Mouse (Mus musculus) neutrophil, adult 5-6 weeks (primary cell): ENCODE measurements around the gene Dusp12. TPM values are rescaled to one million over a fixed set of nuclear protein-coding genes. Genes with fewer than 3 reads are reported as not detected.

Experiments
- ATAC-seq: fragments of 151-379, 151-347 bp; 2 replicates; pipeline ENCODE4 v1.8.0; 2017; ENCODE audit warnings: mild to moderate bottlenecking, moderate TSS enrichment; ENCODE audit not compliant: insufficient number of reproducible peaks, poor library complexity, low FRiP score, severe bottlenecking; ENCODE audit errors: extremely low read depth
- total RNA-seq: library from RNA; stranded (forward); fragments of 200-1000 nt; gene quantifications from 2 replicates; pipeline ENCODE4 v1.2.3, GENCODE M21; 2017

Dusp12 gene
- total RNA-seq, 1 experiment from 2014 or later, result 8.8 TPM

- ATAC-seq, result peak; percentile 69
Observed at GRCm38 (mm10) chr1:170901536-170902238, 16.3 kb upstream of the Dusp12 start.

DNA sequence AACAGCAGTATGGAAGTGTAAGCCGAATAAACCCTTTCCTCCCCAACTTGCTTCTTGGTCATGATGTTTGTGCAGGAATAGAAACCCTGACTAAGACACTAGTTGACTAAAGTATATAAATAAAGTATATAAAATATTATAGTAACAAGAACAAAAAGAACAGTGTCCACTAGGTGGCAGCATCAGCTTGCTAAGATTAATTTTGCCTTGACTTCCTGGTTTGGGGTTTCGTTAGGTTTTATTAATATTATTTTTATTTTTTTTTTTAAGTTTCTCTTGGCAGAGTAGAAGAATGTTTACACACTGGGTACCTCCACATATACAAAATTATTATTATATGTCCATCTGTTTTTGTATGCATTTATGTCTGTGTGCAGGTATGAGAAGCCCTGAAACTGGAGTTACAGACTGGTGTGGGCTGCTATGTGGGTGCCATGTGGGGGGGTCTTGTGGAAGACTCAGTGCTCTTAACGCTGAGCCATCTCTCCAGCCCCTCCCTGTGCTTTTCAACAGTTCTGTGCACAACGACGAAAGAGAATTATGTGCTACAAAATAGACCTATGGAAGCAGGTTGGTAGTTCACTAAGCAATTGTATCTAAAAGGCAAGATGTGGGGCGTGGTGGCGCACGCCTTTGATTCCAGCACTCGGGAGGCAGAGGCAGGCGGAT, 15.6 kb upstream of the Dusp12 start:
- 0 out of 2 replicates have a peak, but pooled peaks have one; percentile 36 for ATAC-seq

DNA sequence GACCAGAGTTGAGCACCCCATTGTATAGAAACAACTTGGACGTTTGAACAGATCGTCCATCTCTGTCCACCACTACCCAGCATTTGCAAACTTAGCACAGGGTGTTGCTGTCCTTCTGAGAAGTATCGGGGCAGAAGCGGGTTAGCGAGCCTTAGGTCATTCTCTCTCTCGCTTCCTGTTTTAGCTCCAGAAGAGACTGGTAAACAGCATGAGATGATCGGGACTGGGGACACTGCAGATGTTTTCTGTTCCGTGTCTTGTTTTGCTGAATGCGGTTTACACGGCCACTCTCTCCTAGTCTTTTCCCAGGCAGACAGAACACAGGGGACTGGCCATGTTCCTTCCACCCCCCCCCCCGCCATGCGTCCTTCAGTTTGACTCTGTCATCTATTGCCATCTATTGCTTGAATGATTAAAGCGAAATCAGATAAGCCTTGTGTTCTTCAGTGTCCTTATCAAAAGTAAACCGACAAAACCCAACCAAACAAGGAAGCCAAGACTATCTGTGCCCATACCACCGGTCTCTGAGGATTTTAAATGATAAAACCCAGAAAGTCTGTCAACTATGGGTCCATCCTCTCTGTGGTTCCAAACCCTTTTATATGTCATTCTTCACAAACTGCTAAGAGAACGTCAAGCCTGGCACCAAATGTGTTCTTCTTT, 13.2 kb upstream of the Dusp12 start:
- no peak for ATAC-seq

DNA sequence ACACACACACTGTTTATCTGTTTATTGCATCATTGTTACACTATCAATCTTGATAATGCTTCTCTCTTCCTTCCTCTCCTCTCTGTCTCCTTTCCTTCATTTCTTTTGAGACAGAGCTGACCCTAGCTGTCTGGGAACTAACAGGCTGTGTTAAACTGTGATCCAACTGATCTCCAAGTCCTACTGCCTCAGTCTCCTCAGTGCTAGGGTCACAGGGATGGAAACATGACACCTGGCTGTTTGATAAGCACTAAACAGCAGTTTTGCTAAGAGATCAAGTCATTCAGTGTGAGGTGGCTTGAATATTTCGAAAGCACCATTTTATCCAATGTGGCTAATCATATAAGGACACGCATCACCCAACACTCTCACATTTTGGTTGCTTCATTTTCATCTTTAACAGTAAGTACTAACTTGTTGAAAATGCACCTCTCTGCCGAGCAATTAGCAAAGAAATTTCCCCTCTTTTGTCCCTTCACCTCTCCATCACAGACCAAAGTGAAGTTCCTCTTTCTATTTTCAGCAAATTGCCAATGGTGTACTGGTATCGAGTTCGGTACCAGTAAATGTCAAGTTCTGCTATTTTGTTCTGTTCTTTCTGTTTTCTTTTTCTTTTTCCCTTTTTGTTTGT, 11.4 kb upstream of the Dusp12 start:
- no peak for ATAC-seq

DNA sequence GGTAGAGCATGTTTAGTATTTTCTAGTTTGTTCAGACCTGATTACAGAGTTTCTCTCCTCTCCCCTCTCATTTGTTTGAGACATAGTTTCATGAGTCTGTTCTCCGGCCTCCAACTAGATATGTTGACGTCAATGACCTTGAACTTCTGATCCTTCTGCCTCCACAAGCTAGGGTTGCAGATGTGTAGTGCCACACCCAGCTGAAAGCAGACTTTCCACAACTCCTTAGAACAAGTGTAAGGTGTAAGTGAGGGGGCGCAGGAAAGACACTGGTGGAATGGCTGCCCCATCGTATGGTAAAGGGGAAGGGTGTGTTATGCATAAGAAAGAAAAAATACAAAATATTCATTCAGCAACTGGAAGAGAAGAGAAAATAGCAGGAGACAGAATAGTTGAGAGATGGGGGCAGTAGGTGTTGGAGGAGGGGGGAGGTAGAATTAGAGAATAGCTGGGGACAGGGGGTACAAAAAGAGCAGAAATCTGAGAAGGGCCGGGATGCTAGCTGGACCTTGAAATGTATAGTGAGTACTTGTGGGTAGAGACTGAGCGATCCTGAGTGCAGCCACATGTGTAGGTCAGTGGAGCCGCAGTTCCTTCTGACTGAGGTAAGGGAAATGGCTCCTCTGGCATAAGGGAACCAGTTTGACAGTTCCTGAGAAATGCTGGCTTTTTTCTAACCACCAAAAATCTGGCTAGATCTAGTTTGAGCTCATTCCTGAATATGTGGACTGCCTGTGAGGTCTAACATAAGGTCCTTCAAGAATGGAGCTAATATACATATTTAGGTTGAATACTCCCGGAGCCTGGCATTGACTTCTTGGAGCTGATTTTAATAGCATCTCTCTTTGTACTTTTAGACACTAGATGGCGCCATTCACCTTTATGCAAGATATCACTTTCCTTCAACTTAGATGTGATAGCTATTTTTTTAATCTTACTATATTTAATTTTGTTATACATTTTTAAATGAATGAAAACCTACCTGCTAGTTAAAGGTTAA, 9.6 kb upstream of the Dusp12 start:
- peak; percentile 66; the same call in 1 of the 2 replicates for ATAC-seq

DNA sequence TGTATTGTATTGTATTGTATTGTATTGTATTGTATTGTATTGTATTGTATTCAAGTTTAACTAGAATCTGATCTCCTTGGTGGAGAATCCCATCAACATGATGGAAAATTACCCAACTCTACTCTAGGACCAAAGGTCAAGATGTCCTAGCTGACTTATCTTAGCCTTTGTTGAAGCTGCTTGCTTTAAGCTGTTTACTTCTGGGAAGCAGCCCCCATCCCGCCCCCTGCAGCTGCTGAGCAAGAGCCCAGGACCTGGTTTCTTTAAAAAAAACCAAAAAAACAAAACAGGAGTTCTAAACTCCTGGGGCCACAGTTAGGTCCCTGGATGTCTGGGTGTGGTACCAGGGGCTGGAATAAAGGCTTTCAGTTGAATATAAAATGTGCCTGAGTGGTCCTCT, 6.9 kb upstream of the Dusp12 start:
- no peak for ATAC-seq

GRCm38 (mm10) chr1:170891646-170892045, 6.3 kb upstream of the Dusp12 start:
- no peak for ATAC-seq

DNA sequence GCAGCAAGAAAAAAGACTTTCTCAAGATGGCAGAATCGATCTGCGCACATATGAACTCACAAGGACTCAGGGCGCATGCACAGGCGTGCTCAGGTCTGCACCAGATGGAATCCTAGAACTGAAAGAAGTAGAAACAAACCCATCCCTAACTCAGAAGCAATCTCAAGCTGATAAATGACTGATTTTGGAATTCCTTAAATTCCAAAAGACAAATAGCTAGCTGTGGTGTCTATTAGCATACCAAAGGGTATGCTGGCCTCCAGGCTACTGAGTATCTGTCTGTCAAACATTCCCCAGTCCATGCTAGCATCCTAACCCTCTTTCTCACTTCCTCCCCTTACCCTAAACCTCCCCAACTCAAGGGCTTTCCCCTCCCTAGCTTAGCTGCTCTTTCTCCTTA, 4.0 kb upstream of the Dusp12 start:
- ATAC-seq, result no peak

- ATAC-seq, result no peak
Observed at GRCm38 (mm10) chr1:170886044-170886458, 711 bp upstream of the Dusp12 start.

- ATAC-seq, result no peak
Observed at GRCm38 (mm10) chr1:170884390-170884789, 950 bp downstream of the Dusp12 start.

GRCm38 (mm10) chr1:170882915-170883485, 2.3 kb downstream of the Dusp12 start:
- ATAC-seq, result no peak

GRCm38 (mm10) chr1:170876906-170877305, 8.4 kb downstream of the Dusp12 start:
- no peak for ATAC-seq

- no peak for ATAC-seq
Observed at GRCm38 (mm10) chr1:170875676-170876075, 9.7 kb downstream of the Dusp12 start.

GRCm38 (mm10) chr1:170871961-170872360, 13.4 kb downstream of the Dusp12 start:
- ATAC-seq, result no peak

- ATAC-seq, result no peak
Observed at GRCm38 (mm10) chr1:170871402-170871801, 13.9 kb downstream of the Dusp12 start.

DNA sequence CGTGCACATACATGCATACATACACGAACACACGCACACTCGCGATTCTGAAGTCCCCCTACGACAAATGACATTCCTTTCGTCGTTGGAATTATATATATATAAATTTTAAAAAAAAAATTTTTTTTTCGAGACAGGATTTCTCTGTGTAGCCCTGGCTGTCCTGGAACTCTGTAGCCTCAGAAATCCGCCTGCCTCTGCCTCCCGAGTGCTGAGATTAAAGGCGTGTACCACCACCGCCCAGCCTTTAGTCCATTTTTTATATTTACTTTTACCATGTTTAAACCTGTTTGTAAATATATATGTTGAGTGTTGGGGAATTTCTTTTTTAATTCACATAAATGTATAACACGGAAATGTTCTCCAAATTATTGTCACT, 16.4 kb downstream of the Dusp12 start:
- ATAC-seq, result no peak

GRCm38 (mm10) chr1:170868107-170868904, 17.0 kb downstream of the Dusp12 start:
- peak; percentile 16; the same call in 1 of the 2 replicates for ATAC-seq
